Mouse (Mus musculus): ENCODE data around the gene Dkk2. TPM values are rescaled to one million over a fixed set of nuclear protein-coding genes. Genes with fewer than 3 reads are reported as not detected.
"Not testable (repeated sequence)": the region's sequence is repeated elsewhere in the genome, so short reads cannot be mapped to it uniquely, and the experiment has no call there.

Dkk2 gene
- 6.6 and 7.3 TPM in 2 replicates for polyA plus RNA-seq (2014; fragmentation: Nextera tagmentation; extraction: Ambion mirVana)

GRCm38 (mm10) chr3:132085112-132085822 lies at the start of gene Dkk2:
Dkk2 (plus strand) TSS chr3:132085292.
- DNase-seq (ENCODE audit: low spot score) (peak; percentile 52), ATAC-seq (ENCODE audit: insufficient read depth, low FRiP score, low TSS enrichment) (peak; percentile 46)
- Histone ChIP-seq H3K9ac (ENCODE audit: low read length) (peak within 1 kb of the TSS; percentile 33), H3K4me3 (ENCODE audit: low read depth, low read length) (peak within 1 kb of the TSS; percentile 31), H3K27me3 (ENCODE audit: control insufficient read depth, insufficient read depth, low read length) (peaks cover 15% of the 10 kb centered on the region), H3K4me2 (ENCODE audit: low read depth) (peak within 1 kb of the TSS; percentile 87), H3K27ac (ENCODE audit: low read depth, low read length) (no peak within 1 kb of the TSS), H3K9me3 (ENCODE audit: control insufficient read depth, low read length) (no peaks in the 10 kb centered on the region), H3K4me1 (ENCODE audit: control insufficient read depth, insufficient read depth, low read length) (peaks cover 5% of the 10 kb centered on the region; the same call in 1 of the 2 replicates), H3K36me3 (ENCODE audit: control insufficient read depth, insufficient read depth, low read length) (no peaks in the 10 kb centered on the region)
- under 1% methylated on average over 33 of the region's 33 CpGs for WGBS

- H3K4me1 ChIP-seq (ENCODE audit: control insufficient read depth, insufficient read depth, low read length), result no peaks in the 10 kb centered on the region
- WGBS, result 87% methylated on average over 2 of the region's 2 CpGs
- ATAC-seq (ENCODE audit: insufficient read depth, low FRiP score, low TSS enrichment) (no peak), DNase-seq (ENCODE audit: low spot score) (no peak)
- no peak overlapping the region for H3K9ac ChIP-seq (ENCODE audit: low read length)
- H3K4me2 ChIP-seq (ENCODE audit: low read depth), result no peak overlapping the region
- H3K36me3 ChIP-seq (ENCODE audit: control insufficient read depth, insufficient read depth, low read length), result no peaks in the 10 kb centered on the region
- no peaks in the 10 kb centered on the region for H3K9me3 ChIP-seq (ENCODE audit: control insufficient read depth, low read length)
- no peaks in the 10 kb centered on the region for H3K27me3 ChIP-seq (ENCODE audit: control insufficient read depth, insufficient read depth, low read length)
- no peak overlapping the region for H3K4me3 ChIP-seq (ENCODE audit: low read depth, low read length)
- no peak overlapping the region for H3K27ac ChIP-seq (ENCODE audit: low read depth, low read length)
Observed at GRCm38 (mm10) chr3:132036704-132037103, 48.4 kb upstream of the Dkk2 start.

GRCm38 (mm10) chr3:132037670-132038069 lies 47.4 kb upstream of the Dkk2 start:
- ATAC-seq (ENCODE audit: insufficient read depth, low FRiP score, low TSS enrichment), result no peak
- Histone ChIP-seq H3K9ac (ENCODE audit: low read length) (no peak overlapping the region), H3K4me1 (ENCODE audit: control insufficient read depth, insufficient read depth, low read length) (no peaks in the 10 kb centered on the region), H3K36me3 (ENCODE audit: control insufficient read depth, insufficient read depth, low read length) (no peaks in the 10 kb centered on the region), H3K4me3 (ENCODE audit: low read depth, low read length) (no peak overlapping the region), H3K9me3 (ENCODE audit: control insufficient read depth, low read length) (no peaks in the 10 kb centered on the region), H3K27me3 (ENCODE audit: control insufficient read depth, insufficient read depth, low read length) (no peaks in the 10 kb centered on the region), H3K27ac (ENCODE audit: low read depth, low read length) (no peak overlapping the region), H3K4me2 (ENCODE audit: low read depth) (no peak overlapping the region)
- WGBS, result 66% methylated on average over 10 of the region's 10 CpGs
- DNase-seq (ENCODE audit: low spot score), result no peak

- Histone ChIP-seq H3K36me3 (ENCODE audit: control insufficient read depth, insufficient read depth, low read length) (no peaks in the 10 kb centered on the region), H3K27ac (ENCODE audit: low read depth, low read length) (no peak overlapping the region), H3K4me1 (ENCODE audit: control insufficient read depth, insufficient read depth, low read length) (no peaks in the 10 kb centered on the region), H3K27me3 (ENCODE audit: control insufficient read depth, insufficient read depth, low read length) (no peaks in the 10 kb centered on the region), H3K9me3 (ENCODE audit: control insufficient read depth, low read length) (no peaks in the 10 kb centered on the region), H3K4me3 (ENCODE audit: low read depth, low read length) (no peak overlapping the region), H3K4me2 (ENCODE audit: low read depth) (no peak overlapping the region), H3K9ac (ENCODE audit: low read length) (no peak overlapping the region)
- DNase-seq (ENCODE audit: low spot score) (no peak), ATAC-seq (ENCODE audit: insufficient read depth, low FRiP score, low TSS enrichment) (no peak)
- 73% methylated on average over 3 of the region's 3 CpGs for WGBS
Observed at GRCm38 (mm10) chr3:132040066-132040465, 45.0 kb upstream of the Dkk2 start.

GRCm38 (mm10) chr3:132050884-132051457 lies 34.1 kb upstream of the Dkk2 start:
- no peak for ATAC-seq (ENCODE audit: insufficient read depth, low FRiP score, low TSS enrichment)
- H3K9me3 ChIP-seq (ENCODE audit: control insufficient read depth, low read length), result no peaks in the 10 kb centered on the region
- H3K9ac ChIP-seq (ENCODE audit: low read length), result no peak overlapping the region
- WGBS, result 87% methylated on average over 8 of the region's 8 CpGs
- H3K27ac ChIP-seq (ENCODE audit: low read depth, low read length), result no peak overlapping the region
- H3K36me3 ChIP-seq (ENCODE audit: control insufficient read depth, insufficient read depth, low read length), result no peaks in the 10 kb centered on the region
- no peak overlapping the region for H3K4me3 ChIP-seq (ENCODE audit: low read depth, low read length)
- no peak overlapping the region for H3K4me2 ChIP-seq (ENCODE audit: low read depth)
- no peaks in the 10 kb centered on the region for H3K27me3 ChIP-seq (ENCODE audit: control insufficient read depth, insufficient read depth, low read length)
- DNase-seq (ENCODE audit: low spot score), result no peak
- H3K4me1 ChIP-seq (ENCODE audit: control insufficient read depth, insufficient read depth, low read length), result no peaks in the 10 kb centered on the region

GRCm38 (mm10) chr3:132062816-132063215 lies 22.3 kb upstream of the Dkk2 start:
- not testable (repeated sequence) for H3K27me3 ChIP-seq (ENCODE audit: control insufficient read depth, insufficient read depth, low read length); H3K4me2 ChIP-seq (ENCODE audit: low read depth); DNase-seq (ENCODE audit: low spot score); H3K4me3 ChIP-seq (ENCODE audit: low read depth, low read length); H3K4me1 ChIP-seq (ENCODE audit: control insufficient read depth, insufficient read depth, low read length); H3K27ac ChIP-seq (ENCODE audit: low read depth, low read length); H3K9me3 ChIP-seq (ENCODE audit: control insufficient read depth, low read length); ATAC-seq (ENCODE audit: insufficient read depth, low FRiP score, low TSS enrichment); H3K36me3 ChIP-seq (ENCODE audit: control insufficient read depth, insufficient read depth, low read length); H3K9ac ChIP-seq (ENCODE audit: low read length)
- WGBS, result 83% methylated on average over 1 of the region's 1 CpGs

GRCm38 (mm10) chr3:132063374-132063773 lies 21.7 kb upstream of the Dkk2 start:
- 92% methylated on average over 3 of the region's 3 CpGs for whole genome bisulfite sequencing
- no peaks in the 10 kb centered on the region for H3K9me3 ChIP-seq (ENCODE audit: control insufficient read depth, low read length)
- no peak overlapping the region for H3K9ac ChIP-seq (ENCODE audit: low read length)

GRCm38 (mm10) chr3:132063966-132064365 lies 21.1 kb upstream of the Dkk2 start:
- no peaks in the 10 kb centered on the region for H3K27me3 ChIP-seq (ENCODE audit: control insufficient read depth, insufficient read depth, low read length)
- no peak for ATAC-seq (ENCODE audit: insufficient read depth, low FRiP score, low TSS enrichment)
- no peaks in the 10 kb centered on the region for H3K36me3 ChIP-seq (ENCODE audit: control insufficient read depth, insufficient read depth, low read length)
- DNase-seq (ENCODE audit: low spot score), result no peak
- no peak overlapping the region for H3K4me3 ChIP-seq (ENCODE audit: low read depth, low read length)
- no peaks in the 10 kb centered on the region for H3K9me3 ChIP-seq (ENCODE audit: control insufficient read depth, low read length)
- no peak overlapping the region for H3K4me2 ChIP-seq (ENCODE audit: low read depth)
- no peak overlapping the region for H3K27ac ChIP-seq (ENCODE audit: low read depth, low read length)
- H3K9ac ChIP-seq (ENCODE audit: low read length), result no peak overlapping the region
- 17% methylated on average over 4 of the region's 4 CpGs for WGBS
- H3K4me1 ChIP-seq (ENCODE audit: control insufficient read depth, insufficient read depth, low read length), result no peaks in the 10 kb centered on the region

More at GRCm38 (mm10) chr3:132063374-132063773, 21.7 kb upstream of the Dkk2 start:
- Histone ChIP-seq H3K4me1 (ENCODE audit: control insufficient read depth, insufficient read depth, low read length) (no peaks in the 10 kb centered on the region), H3K4me3 (ENCODE audit: low read depth, low read length) (no peak overlapping the region), H3K36me3 (ENCODE audit: control insufficient read depth, insufficient read depth, low read length) (no peaks in the 10 kb centered on the region), H3K4me2 (ENCODE audit: low read depth) (no peak overlapping the region), H3K27ac (ENCODE audit: low read depth, low read length) (no peak overlapping the region), H3K27me3 (ENCODE audit: control insufficient read depth, insufficient read depth, low read length) (no peaks in the 10 kb centered on the region)
- ATAC-seq (ENCODE audit: insufficient read depth, low FRiP score, low TSS enrichment), result no peak
- DNase-seq (ENCODE audit: low spot score), result no peak

- DNase-seq (ENCODE audit: low spot score), result no peak
- WGBS, result 86% methylated on average over 1 of the region's 1 CpGs
- Histone ChIP-seq H3K36me3 (ENCODE audit: control insufficient read depth, insufficient read depth, low read length) (no peaks in the 10 kb centered on the region), H3K4me1 (ENCODE audit: control insufficient read depth, insufficient read depth, low read length) (no peaks in the 10 kb centered on the region), H3K9me3 (ENCODE audit: control insufficient read depth, low read length) (no peaks in the 10 kb centered on the region), H3K9ac (ENCODE audit: low read length) (no peak overlapping the region), H3K27me3 (ENCODE audit: control insufficient read depth, insufficient read depth, low read length) (no peaks in the 10 kb centered on the region), H3K4me2 (ENCODE audit: low read depth) (no peak overlapping the region), H3K27ac (ENCODE audit: low read depth, low read length) (no peak overlapping the region), H3K4me3 (ENCODE audit: low read depth, low read length) (no peak overlapping the region)
- ATAC-seq (ENCODE audit: insufficient read depth, low FRiP score, low TSS enrichment), result no peak
Observed at GRCm38 (mm10) chr3:132064920-132065319, 20.2 kb upstream of the Dkk2 start.

All from neural tube, embryonic 11.5 days (tissue).